Mouse (Mus musculus): ENCODE results near the gene Dclre1b.

DNA sequence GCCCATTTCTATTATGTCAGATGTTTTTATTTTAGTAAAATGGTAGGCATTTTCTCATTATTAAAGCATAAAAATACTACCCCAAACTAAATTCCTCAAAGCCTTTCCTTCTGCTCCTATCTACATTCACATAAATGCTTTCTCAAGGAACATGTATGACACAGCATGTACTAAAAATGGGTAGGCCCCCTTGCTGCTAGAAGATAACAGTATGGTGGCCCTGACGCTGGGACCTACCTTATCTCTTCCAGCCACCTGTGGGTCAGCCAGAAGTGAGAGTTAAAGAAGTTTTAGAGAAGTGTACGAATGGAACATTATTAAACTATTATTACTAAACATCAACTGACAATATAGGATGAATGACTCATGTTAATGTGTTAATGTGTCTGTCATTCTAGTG is 9.7 kb downstream of the Dclre1b start:
- TF ChIP-seq POLR2A (IDR thresholded peaks at IDR 0.05; ENCODE audit: borderline replicate concordance, low read depth, low read length) = no peak
- TF ChIP-seq CTCF (IDR thresholded peaks at IDR 0.05; ENCODE audit: low read depth, low read length) = no peak
